Mouse (Mus musculus): Measurements from ENCODE around the gene Dnal4.

- TF ChIP-seq POLR2A (IDR thresholded peaks at IDR 0.05; ENCODE audit: insufficient read depth, low read length), result no peak
- no peak for TF ChIP-seq EP300 (IDR thresholded peaks at IDR 0.05; ENCODE audit: insufficient read depth, low read depth, low read length)
- TF ChIP-seq CTCF (IDR thresholded peaks at IDR 0.05; ENCODE audit: low read depth, low read length), result no peak
Observed at GRCm38 (mm10) chr15:79787815-79788214, 10.2 kb upstream of the Dnal4 start.

All from ES-Bruce4 (cell line).